Mouse (Mus musculus) macrophage (primary cell): ENCODE data around the gene Vsx2. TPM values are rescaled to one million over a fixed set of nuclear protein-coding genes. Genes with fewer than 3 reads are reported as not detected.

Experiments
- polyA plus RNA-seq: library from polyadenylated mRNA; stranded (reverse); fragments of 250-400 nt; gene quantifications from 3 replicates; pipeline ENCODE4 v1.2.4, GENCODE M21; 2018; ENCODE audit warnings: inconsistent platforms

Vsx2 gene
- polyA plus RNA-seq, 1 experiment from 2014 or later, result not detected

Other genes starting within 250 kb of the Vsx2 start
- 3.2 to 10.7 TPM (median 7.0 TPM) in 3 replicates for gene Coq6, start 208.1 kb upstream of the Vsx2 start, polyA plus RNA-seq
- 0.44 to 0.59 TPM (median 0.54 TPM) in 3 replicates for gene Fam161b, start 207.9 kb upstream of the Vsx2 start, polyA plus RNA-seq
- gene Entpd5, start 160.7 kb upstream of the Vsx2 start, polyA plus RNA-seq, result 5.9 to 7.3 TPM (median 5.9 TPM) in 3 replicates
- gene Bbof1, start 160.7 kb upstream of the Vsx2 start, polyA plus RNA-seq, result 0.14 to 1.1 TPM (median 0.17 TPM) in 3 replicates
- gene Rnf113a2, start 152.6 kb upstream of the Vsx2 start, polyA plus RNA-seq, result 12.8 to 14.4 TPM (median 13.1 TPM) in 3 replicates
- gene Aldh6a1, start 118.8 kb upstream of the Vsx2 start, polyA plus RNA-seq, result 10.7 to 14.2 TPM (median 13.8 TPM) in 3 replicates
- gene Lin52, start 118.3 kb upstream of the Vsx2 start, polyA plus RNA-seq, result 5.6 to 8.0 TPM (median 5.9 TPM) in 3 replicates
- gene Abcd4, start 47.7 kb downstream of the Vsx2 start, polyA plus RNA-seq, result 5.1 to 7.7 TPM (median 7.7 TPM) in 3 replicates
- not detected in 3 replicates for gene Vrtn, start 71.3 kb downstream of the Vsx2 start, polyA plus RNA-seq
- 0.09 to 0.12 TPM in 2 of 3 replicates, not detected in the other for gene Syndig1l, start 129.1 kb downstream of the Vsx2 start, polyA plus RNA-seq
- 718 to 992 TPM (median 879 TPM) in 3 replicates for gene Npc2, start 203.4 kb downstream of the Vsx2 start, polyA plus RNA-seq
- gene Isca2, start 203.5 kb downstream of the Vsx2 start, polyA plus RNA-seq, result 46.5 to 60.7 TPM (median 56.0 TPM) in 3 replicates